Mouse (Mus musculus): ENCODE data around the gene Ablim1.

DNA sequence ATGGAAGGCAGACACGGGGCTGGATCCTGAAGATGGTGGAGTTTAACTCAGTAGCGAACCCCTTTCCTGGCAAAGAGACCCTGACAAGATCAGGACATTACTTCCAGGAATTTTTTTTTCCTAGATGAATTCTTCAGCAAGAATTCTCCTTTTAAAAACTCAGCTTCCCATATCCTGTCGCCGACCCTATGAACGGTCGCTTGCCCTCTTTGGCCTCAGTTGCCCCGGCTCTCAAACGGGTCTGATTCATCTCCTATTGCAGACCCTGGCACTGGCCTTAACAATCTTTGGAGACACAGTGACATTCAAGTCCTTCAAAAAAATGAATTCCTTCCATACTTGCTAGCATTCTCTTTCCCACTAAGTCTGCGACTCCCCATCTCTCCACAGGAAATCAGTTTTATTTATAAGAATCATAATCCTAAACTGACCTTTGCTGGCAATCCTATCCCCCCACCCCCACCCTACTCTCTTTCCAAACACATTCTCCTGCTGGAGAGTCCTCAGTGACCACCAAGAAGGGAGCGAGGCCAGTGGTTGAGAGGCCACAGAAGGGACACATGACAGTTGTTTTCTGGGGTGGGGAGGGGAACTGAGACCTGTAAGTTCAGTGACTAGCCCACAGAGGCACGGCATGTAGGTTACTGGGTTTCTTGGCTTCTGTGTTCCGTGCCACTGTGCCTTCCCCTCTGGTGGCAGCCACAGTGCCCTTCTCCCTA, 311.8 kb downstream of the Ablim1 start:
- TF ChIP-seq CTCF (IDR thresholded peaks at IDR 0.05; ENCODE audit: control insufficient read depth, insufficient read depth, insufficient read length) = no peak
- TF ChIP-seq MAX (IDR thresholded peaks at IDR 0.05) = no peak
- no peak for TF ChIP-seq USF1 (IDR thresholded peaks at IDR 0.05; ENCODE audit: low read depth)
- TF ChIP-seq MYOG (IDR thresholded peaks at IDR 0.05; ENCODE audit: control insufficient read depth, extremely low read depth, insufficient read length) = no peak

All from C2C12 (cell line).